Mouse (Mus musculus): Measurements from ENCODE around the gene Catsper2. TPM values are rescaled to one million over a fixed set of nuclear protein-coding genes. Genes with fewer than 3 reads are reported as not detected.

Gene Catsper2
- polyA plus RNA-seq (2017; shearing (Covaris generic)) = 2.6 TPM

DNA sequence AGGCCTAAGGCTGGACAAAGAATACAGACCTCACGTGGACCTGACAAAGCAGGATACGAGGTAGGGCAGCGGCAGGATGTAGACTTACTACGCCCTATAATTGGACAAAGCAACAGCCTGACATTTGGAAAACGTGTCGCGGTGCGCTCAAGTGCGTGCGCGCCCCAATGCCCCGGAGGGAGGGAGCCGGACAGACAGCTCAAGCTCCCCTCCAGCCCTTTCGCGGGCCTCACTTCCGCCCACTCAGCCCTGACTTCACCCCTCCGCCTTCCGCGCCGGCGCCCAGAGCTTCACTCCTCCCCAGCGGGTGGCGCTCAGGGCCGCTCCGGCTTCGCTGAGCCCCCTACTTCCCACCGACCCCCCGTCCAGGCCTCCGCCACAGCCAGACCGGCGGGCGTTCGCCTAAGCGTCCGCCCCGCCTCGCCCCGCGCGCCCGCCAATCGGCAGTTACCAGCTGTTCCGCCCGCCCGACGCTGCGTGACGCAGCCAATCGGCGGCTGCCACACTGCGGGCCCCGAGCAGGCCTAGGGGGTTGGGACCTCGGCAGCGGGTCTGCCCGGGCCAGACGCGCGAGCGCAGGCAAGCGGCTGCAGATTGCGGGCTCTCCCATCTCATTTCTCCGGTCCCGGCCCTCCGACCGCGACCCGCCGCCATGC lies at the start of gene Catsper2, which contains the start of gene Pdia3:
Gene Catsper2 (minus strand): TSS at position 406 of the 656 bp plus-strand sequence.
Gene Pdia3 (plus strand): TSS at position 389 of the 656 bp plus-strand sequence.

GRCm38 (mm10) chr2:121456692-121457642 lies 43.4 kb upstream of the Catsper2 start, which contains the start of gene Serinc4:
Serinc4 (minus strand) TSS chr2:121456781.

GRCm38 (mm10) chr2:121452990-121453389 lies 39.4 kb upstream of the Catsper2 start, which contains the start of gene Hypk:
Hypk (plus strand) TSS chr2:121453290.

GRCm38 (mm10) chr2:121448739-121449535 lies 35.3 kb upstream of the Catsper2 start, which contains the start of gene Serf2:
Serf2 (plus strand) TSS chr2:121449195.

DNA sequence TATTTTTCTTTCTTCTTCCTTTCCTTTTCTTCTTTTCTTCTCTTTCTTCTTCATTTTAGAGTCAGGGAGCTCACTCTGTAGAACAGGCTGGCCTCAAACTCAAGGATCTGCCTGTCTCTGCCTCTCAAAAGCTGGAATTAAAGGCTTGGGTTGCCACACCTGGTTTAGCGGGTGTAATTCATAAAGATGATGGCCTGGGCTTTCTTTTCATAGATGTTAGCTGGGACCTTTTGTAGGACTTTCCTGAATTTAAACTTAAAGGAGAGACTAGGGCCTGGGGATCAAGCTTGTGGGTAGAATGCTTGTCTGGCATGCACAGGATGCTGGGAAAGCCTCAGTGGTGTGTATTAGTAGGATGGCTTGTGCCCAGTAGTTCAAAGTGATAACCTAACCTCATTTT lies 30.6 kb upstream of the Catsper2 start, which contains the start of gene Ell3:
Gene Ell3 (minus strand): TSS at position 101 of the 400 bp plus-strand sequence.

GRCm38 (mm10) chr2:121386961-121387575 lies 26.5 kb downstream of the Catsper2 start, which contains the start of gene Strc:
Strc (minus strand) TSS chr2:121387168.

GRCm38 (mm10) chr2:121357494-121357893 lies 56.1 kb downstream of the Catsper2 start, which contains the start of gene Ckmt1:
Ckmt1 (plus strand) TSS chr2:121357714.

GRCm38 (mm10) chr2:121354820-121355592 lies 58.6 kb downstream of the Catsper2 start, which contains the start of gene Ppip5k1:
Ppip5k1 (minus strand) TSS chr2:121355396.

Other genes with a start within 250 kb of the Catsper2 start
- 108 TPM for gene Tubgcp4, start 243.1 kb downstream of the Catsper2 start, polyA plus RNA-seq (2017; shearing (Covaris generic))
- 75.9 TPM for gene Zscan29, start 242.7 kb downstream of the Catsper2 start, polyA plus RNA-seq (2017; shearing (Covaris generic))
- gene Trp53bp1, start 142.4 kb downstream of the Catsper2 start, polyA plus RNA-seq (2017; shearing (Covaris generic)) = 79.0 TPM
- gene Map1a, start 124.2 kb downstream of the Catsper2 start, polyA plus RNA-seq (2017; shearing (Covaris generic)) = 0.06 TPM
- 12.6 TPM for gene Ppip5k1, start 58.4 kb downstream of the Catsper2 start, polyA plus RNA-seq (2017; shearing (Covaris generic))
- gene Ckmt1, start 56.1 kb downstream of the Catsper2 start, polyA plus RNA-seq (2017; shearing (Covaris generic)) = not detected
- 0.42 TPM for gene Strc, start 26.6 kb downstream of the Catsper2 start, polyA plus RNA-seq (2017; shearing (Covaris generic))
- gene Pdia3, start within 50 bp of the Catsper2 start, polyA plus RNA-seq (2017; shearing (Covaris generic)) = 309 TPM
- 0.65 TPM for gene Ell3, start 30.5 kb upstream of the Catsper2 start, polyA plus RNA-seq (2017; shearing (Covaris generic))
- 626 TPM for gene Serf2, start 35.4 kb upstream of the Catsper2 start, polyA plus RNA-seq (2017; shearing (Covaris generic))
- 156 TPM for gene Hypk, start 39.5 kb upstream of the Catsper2 start, polyA plus RNA-seq (2017; shearing (Covaris generic))
- gene Serinc4, start 43.0 kb upstream of the Catsper2 start, polyA plus RNA-seq (2017; shearing (Covaris generic)) = 0.36 TPM
- gene Mfap1b, start 60.3 kb upstream of the Catsper2 start, polyA plus RNA-seq (2017; shearing (Covaris generic)) = 115 TPM
- 37.0 TPM for gene Mfap1a, start 92.9 kb upstream of the Catsper2 start, polyA plus RNA-seq (2017; shearing (Covaris generic))
- 6.9 TPM for gene Wdr76, start 92.9 kb upstream of the Catsper2 start, polyA plus RNA-seq (2017; shearing (Covaris generic))

Measured in CD4-positive, CD25-positive, alpha-beta regulatory T cell, adult 9 weeks (primary cell).